Mouse (Mus musculus) adrenal gland, adult 8-10 months (tissue): ENCODE data around the gene Fam199x. TPM values are rescaled to one million over a fixed set of nuclear protein-coding genes. Genes with fewer than 3 reads are reported as not detected.

Source experiments
- DNase-seq: peaks from one replicate; pipeline ENCODE4 v3.0.0; 2022
- total RNA-seq, 4 experiments: library from RNA; stranded (reverse); gene quantifications; 2 replicates each; pipeline ENCODE4 v1.2.4; 2022

Gene Fam199x
- total RNA-seq = 1 to 10 TPM; 6.4 to 8.3 (median 7.2) TPM

DNA sequence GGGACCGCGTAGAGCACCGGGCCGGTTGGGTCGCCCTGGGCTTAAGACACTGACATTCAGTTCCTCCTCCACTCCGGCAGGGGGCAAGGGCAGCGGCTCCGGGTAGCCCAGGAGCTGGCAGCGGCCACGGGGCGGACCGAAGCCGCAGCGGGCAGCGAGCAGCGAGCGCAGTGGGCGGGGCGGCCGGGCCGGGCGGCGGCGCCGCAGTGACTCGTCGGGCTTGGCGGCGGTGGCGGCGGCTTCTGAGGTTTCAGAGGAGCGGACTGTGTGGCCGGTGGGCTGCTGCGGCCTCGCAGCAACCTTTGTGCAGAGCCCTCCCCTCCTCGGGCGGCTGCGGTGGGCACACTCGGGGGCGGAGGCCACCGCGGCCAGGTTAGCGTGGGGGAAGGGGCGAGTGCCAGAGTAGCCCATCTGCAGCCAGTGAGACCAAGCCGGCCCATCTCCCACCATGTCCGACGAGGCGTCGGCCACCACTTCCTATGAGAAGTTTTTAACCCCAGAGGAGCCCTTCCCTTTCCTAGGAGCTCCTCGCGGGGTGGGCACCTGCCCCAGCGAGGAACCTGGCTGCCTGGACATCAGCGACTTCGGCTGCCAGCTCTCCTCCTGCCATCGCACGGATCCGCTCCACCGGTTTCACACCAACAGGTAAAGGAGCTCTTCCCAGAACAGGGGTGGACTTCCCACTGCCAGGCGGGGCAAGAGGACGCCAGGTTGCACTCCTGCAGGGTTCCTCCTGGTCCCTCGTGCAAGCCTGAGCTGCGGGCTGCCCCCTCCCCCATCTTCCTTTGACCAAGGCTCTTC lies at the start of gene Fam199x:
Gene Fam199x (plus strand): TSS at position 170 of the 801 bp plus-strand sequence.
- DNase-seq = peak; percentile 62

DNA sequence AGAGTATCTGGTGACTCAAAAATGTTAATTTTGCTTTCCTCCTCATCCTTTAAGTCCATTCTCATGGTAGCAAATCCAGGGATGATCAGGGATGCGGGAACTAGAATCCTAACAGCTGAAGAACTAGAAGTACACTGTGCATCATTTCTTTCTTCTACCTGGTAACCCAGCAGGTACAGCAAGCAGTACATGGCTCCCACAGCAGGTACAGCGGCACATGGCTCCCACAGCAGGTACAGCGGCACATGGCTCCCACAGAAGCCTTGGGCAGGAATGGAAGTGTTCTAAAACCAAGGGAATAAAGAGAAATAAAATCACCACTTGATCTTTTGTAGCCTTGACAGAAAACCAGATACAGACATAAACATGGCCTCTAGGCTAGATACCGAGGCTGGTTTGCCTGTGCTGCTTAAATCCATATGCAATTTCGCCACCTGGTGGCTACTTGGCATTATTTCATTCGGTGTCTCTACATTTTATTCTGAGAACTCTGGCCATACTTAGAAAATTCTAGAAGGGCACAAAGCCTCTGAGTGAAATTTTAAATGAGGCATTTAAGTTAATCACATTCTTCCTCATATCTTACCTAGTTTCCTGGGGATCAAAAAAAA lies 34.2 kb upstream of the Fam199x start:
- DNase-seq = no peak

DNA sequence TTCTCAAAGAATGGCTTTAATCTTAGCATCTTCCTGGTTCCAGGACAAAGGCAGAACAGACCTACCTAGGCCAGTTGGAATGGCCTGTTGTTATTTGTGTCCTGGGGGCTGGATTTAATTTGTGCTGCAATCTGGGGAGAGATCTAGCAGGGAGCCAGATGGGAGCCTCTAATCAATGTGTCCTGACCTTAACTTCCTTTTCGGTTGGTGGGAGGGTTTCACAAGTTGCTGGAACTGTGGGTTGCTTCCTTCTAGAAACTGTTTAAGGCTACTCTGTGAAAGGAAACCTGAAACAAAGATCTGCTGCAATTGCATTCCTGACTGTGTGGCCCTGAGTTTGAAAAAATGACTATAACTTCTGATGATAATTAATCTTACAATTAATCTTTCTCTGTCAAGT lies 31.7 kb upstream of the Fam199x start:
- no peak for DNase-seq

DNA sequence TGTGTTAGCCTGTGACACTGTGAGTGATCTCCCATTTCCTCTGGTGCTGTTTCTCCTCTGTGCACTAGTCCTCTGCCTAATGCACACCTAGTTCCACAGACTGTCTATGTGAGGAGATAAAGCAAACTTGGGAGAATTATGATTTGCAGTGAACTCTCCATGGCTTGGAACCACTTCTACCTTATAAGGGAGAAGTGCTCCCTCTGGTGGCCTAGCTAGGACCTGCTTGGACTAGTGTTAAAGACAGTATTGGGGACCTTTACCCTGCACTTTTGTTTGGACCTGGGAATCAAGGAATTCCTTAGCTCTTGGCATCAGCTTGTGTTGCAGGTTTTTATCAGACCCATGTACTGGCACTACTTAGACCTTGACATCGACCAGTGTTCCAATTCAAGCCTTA lies 30.1 kb upstream of the Fam199x start:
- DNase-seq = peak; percentile 11

DNA sequence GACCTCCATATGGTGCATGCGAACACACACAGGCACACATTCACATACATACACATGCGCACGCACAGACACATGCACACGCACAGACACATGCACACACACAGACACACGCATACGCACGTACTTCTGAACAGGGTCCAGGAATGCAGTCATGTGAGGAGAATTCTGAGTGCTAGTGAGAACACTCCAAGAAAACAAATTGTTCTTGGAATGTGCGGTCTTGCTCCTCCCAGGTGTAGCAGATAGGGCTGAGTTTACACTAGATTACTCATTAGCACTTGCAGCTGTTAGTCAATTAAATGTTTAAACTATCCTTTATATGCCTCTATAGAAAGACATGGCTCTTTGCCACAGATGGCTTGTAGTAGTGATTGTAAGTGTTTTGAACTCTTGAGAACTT lies 18.5 kb upstream of the Fam199x start:
- DNase-seq = no peak

DNA sequence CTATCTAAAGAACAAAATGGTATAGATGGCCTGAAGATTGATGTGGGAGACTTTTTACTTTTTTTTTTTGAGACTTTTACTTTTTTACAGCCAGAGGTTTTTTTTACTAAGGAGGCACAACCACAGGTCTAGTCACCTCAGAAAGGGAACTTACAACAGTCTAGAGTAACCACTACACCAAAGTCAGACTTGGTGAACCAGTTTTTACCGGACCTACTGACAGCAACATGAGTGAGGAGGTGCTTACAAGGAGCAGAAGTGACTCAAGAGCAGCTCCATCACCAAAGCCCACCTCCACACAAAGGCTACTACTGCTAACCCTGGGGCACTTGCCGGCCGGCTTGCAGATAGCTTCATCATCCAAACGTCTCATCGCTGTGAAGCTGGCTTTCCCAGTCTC lies 17.7 kb upstream of the Fam199x start:
- no peak for DNase-seq

DNA sequence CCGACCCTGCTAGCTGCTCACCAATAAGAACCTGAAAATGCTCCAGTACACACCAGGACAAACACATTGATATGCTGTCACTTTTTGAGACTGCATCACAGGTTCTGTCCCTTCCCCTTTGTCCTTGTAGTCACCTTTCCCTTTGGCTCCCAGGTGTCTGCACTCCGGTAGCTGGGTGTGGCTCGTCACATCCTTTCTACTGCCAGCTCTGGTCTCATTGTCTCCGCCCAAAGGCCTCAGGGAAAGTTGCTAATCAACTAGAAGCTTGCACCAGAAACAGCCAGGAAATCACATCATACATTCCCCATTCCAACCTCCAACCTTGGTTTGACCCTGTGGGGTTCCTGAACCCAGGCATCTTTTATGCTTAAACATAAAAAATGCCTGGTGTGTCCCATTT lies 15.1 kb upstream of the Fam199x start:
- DNase-seq = no peak

DNA sequence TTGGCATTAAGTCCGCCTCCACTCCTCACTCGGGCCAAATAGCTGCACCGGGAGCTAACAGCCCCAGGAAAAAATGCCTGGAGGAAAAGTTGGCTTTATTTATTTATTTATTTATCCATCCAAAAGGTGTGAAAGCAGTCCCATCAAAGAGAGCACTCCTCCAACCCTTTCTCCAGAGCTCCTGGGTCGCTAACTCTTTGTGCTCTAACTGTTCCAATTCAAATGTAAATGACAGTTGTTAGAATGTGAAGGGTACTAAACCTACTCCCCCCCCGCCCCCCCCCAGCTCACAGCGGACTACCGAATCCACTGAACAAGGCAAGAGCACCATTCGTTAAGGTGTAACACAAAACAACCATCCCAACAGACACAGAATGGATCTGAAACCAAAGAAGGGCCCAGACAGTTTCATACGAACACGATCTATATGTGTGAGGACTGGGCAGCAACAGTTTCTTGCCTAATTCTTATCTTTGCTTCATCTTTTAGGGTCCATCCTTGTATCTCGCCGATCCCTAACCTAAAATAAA lies 11.9 kb upstream of the Fam199x start:
- no peak for DNase-seq

DNA sequence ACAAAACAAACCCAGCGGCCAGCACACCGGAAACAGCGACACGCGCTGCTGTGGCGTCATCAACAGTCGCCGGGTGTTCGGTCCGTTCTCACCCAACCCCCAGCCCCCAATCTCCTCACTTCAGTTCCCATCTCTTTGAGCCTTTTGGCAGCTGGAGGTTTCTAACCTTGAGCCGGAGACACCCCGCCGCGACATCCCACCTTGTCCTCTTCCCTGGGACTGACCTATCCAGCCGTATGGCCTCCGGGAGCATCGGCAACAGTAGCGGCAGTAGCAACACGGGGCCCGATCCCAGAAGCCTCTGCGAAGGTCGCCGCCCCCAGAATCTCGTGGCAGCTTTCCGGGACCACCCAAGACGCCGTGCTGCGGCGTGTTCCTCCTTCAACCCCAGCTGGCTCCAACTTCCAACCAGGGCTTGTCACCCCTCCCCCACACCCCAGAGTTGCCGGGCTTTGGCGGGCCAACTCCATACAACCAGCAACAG lies 11.4 kb upstream of the Fam199x start, which contains the start of gene Slc25a53:
Gene Slc25a53 (minus strand): TSS at position 303 of the 484 bp plus-strand sequence.
- peak; percentile 65 for DNase-seq

DNA sequence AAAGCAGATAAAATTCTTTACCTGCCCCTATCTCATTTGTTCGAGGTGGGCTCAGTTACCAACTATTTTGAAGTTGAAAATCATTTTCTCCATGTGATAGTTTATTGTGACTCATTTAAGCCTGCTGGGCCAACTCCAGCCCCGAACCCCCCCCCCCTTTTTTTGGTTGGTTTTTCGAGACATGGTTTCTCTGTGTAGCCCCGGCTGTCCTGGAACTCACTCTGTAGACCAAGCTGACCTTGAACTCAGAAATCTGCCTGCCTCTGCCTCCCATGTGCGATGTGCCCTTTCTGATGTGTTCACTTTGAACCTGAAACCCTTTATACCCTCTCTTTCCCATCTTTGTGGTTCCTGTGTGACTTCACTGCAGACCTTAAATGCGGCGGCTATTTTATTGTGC lies 10.9 kb upstream of the Fam199x start:
- DNase-seq = no peak

DNA sequence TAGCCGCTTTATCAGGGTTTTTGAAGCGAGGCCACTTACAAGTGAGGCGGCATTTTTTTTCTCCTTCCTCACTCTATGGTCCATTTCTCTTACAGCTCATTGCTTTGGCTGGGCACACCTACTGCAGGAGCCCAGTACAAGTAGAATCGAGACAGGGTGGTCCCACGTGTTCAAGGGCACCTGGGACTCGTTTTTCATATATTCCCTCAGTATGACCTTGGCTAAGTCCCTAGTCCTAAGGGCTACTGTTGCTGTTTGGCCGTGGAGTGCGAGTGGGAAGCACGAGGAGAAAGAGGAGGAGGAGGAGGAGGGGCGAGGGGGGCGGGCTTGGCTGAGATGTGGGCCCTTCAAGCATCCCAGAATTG lies 352 bp upstream of the Fam199x start:
- no peak for DNase-seq

DNA sequence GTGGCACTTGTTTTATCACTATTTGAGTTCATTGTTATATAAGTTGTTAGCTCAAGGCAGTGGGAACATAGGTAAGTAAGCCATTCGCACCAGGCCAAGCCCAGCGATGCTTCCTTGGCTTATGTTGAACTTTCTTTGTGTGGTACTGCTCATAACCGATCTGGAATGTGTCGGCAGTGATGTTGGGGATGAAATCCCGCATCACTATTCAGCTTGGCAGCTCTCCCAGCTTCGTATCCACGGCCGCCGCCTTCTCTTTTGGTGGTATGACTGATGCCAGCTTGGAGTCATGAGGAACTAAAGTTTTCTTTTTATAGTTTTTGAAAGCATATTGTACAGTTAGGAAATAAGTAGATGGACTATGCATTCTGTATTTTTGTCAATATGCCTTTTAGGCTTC lies 13.8 kb downstream of the Fam199x start:
- DNase-seq = no peak

DNA sequence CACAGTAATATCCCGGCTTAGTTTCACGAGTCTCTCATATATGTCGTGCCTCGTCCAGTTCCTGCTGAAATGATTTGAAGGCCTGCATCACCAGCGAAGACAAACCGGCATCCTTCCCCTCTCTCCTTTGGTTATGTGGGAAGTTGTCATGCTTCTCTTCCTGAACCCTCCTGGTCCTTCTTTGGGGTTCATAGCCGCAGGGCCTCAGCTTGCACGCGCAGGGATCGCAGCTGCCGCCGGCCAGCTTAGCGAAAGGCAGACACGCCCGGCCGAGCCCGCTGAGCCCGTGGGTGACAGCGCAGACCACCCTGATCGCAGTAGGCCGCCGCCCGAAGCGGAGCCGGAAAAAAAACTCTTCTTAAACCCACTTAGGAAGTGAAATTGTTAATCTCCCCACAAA lies 55.1 kb downstream of the Fam199x start:
- DNase-seq = no peak

DNA sequence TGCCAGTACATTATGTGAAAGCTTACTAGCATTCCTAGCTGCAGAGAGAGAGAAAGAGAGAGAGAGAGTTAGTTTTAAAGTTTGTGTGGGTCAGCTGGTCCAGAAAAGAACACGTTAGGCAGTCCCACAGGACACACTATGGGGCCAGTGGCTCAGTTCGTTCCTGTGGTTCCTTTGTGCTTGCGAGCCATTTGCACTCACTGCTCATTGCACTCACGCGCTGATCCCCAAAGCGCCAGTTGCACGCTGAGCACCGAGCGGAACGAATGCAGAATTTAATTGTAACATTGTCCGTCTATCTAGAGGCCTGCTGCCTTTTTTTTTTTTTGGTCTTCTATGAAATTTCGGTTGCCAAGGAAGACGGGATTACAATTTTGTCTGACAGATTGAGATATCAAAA lies 57.1 kb downstream of the Fam199x start:
- DNase-seq = no peak

DNA sequence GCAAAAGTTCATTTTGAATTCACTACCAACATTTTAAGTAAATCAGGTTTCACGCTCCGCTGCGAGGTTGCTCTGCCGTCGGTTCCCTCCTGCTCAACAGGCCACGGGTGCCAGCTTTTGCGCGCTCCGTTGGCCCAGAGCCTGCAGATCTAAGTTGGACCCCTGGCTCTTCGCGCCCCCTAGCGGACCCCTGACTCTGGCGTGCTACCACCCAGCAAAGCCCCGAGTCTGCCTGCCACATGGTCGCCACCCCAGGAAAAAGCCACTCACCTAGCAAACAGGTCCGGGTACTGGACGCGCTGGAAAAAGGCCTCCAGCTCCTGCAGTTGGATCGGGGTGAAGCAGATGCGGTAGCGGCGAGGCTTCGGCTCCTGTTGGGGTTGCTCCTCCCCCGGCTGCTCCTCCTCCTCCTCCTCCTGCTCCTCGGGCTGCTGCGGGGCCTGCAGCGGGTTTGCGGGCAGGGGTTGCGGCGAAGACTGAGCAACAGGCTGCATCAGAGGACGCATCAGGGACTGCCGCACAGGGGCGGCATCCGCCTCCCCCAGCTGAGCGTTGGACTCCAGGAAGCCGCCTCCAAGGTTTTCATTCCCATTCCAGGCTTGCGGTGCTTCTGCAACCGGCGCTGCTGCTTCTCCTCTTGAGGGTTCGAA lies 68.8 kb downstream of the Fam199x start:
- DNase-seq = no peak

DNA sequence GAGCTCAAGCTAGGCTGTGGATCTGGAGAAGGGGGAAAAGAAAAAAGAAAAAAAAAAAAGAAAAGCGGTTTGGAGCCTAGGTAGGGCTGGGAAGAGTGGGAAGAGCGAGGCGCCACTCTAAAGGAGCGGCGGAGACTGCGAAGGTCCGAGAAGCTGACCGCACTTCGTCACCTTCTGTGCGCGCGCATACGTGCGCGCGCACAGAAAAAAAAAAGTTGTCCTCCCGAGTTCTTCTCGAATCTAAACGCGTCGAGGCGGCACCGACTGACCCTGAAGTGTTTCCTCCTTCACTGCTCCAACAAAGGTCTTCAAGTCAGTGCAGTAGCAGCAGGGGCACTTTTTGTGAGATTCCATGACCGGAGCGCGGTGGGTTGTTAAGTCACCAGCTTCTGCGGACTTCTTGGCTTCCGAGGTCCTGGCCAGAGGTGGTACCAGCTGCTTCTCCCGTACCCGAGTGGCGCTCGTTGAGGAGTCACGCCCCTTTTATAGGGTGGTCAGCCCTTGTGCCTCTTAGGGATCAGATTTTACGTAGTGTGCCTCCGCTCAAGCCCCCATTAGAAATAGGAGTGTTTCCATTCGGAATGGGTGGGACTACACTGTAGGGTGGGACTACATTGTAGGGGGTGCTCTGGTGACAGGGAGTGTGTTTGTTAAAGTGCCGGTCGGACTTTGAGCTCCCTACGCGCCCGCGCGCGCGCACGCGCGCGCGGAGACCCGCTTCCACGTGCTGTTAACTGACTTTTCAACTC lies 70.5 kb downstream of the Fam199x start:
- no peak for DNase-seq

DNA sequence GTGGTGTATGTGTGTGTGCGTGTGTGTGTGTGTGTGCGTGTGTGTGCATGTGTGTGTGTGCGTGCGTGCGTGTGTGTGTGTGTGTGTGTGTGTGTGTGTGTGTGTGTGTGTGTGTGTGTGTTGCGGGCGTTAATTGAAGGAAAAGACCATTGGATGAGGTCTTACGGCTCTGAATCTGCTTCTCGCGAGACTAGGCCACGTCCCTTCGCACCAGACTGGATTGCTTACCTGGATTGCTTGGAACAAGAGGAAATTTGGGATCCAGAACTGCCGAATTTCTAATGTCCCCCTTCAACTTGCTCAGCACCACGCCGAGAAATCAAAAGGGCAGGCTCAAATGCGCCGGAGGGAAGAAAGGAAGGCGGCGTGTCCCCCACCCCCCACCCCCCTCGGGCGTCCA lies 72.3 kb downstream of the Fam199x start, which contains the start of gene Esx1:
Gene Esx1 (minus strand): TSS at position 366 of the 400 bp plus-strand sequence.
- no peak for DNase-seq

DNA sequence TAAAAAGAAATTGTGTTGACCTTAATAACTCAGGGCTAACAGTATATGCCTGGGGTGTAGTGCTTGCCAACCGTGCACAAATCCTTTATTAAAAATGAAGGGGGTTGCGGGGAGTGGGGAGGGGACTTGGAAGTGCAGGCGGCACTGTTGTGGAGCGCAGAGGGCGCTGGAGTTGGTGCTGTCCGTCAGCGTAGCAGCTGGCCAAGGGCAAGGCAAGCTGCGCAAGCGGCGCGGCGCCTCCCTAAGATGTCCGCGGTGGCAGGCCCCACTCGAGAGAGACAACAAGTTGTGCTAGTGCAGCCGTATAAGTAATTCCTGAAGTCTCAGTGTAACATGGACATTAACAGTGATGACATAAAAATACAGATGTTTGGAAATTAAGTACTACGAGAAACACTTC lies 78.1 kb downstream of the Fam199x start:
- no peak for DNase-seq
